Mouse (Mus musculus) lung, postnatal 36 days (tissue): ENCODE results near the gene Elovl6.

Experiments
- DNase-seq: peaks from one replicate; pipeline ENCODE4 v3.0.0; 2022; ENCODE audit warnings: mixed read lengths

Elovl6 gene

GRCm38 (mm10) chr3:129543376-129543775, 11.2 kb downstream of the Elovl6 start:
- no peak for DNase-seq

DNA sequence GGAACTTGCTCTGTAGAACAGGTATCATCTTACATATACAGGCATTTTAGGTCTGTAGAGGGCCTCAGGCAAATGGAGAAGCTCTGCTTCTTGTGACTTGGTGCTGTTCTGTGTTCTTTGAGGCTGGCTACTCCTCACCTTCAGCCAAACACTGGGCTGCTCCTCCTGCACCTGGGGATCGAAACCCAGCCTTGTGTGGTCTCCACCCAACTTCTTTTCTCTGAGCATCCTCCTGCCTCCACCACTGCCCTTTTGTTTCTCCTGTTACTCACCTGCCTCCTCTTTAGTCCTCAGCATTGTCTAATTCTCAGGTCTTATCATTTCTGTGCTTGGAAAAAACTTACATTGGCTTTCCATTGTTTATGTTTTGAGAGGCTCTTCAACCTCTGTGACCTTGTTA, 12.1 kb downstream of the Elovl6 start:
- DNase-seq: no peak

- no peak for DNase-seq
Measured at GRCm38 (mm10) chr3:129545228-129545627, 13.1 kb downstream of the Elovl6 start.

- DNase-seq: no peak
Measured at GRCm38 (mm10) chr3:129545801-129546200, 13.6 kb downstream of the Elovl6 start.

- DNase-seq: no peak
Measured at GRCm38 (mm10) chr3:129547837-129548435, 15.8 kb downstream of the Elovl6 start.

DNA sequence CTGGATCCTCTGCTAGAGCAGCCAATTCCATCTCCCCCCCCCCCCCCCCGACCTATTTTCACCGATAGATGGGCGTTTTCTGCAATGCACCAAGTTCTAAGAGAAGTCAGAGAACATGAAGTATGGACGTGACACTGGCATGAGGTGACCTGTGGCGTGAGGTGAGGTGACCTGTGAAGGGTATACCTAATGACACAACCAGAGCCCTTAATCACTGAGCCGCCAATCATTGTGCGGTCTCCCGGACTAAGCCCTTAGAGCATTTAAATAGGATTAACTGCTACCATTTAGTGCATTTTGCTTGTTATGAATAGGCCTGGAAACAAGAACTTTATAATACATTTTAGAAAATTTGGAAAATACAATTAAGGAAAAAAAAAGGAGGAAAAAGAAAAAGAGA, 16.6 kb downstream of the Elovl6 start:
- DNase-seq: no peak

DNA sequence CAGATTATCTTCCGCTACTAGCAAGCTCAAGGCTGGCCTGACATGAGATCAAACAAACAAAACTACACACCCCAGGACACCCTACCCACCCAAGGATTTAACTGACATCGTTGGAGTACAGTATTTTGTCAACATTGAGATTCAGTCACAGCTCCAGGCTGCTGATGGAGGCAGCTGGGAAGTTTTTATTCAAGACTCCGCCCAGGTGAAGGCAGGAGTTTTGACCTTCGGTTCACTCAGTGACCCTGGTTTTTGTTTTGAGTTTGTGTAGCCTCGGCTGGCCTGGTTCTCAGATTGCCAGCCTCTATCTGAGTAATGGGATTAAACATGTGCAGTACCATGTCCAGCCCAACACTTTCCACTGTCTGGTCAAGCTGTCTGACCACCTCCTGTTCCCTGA, 17.4 kb downstream of the Elovl6 start:
- DNase-seq: no peak

- DNase-seq: no peak
Measured at GRCm38 (mm10) chr3:129551581-129552290, 19.6 kb downstream of the Elovl6 start.

DNA sequence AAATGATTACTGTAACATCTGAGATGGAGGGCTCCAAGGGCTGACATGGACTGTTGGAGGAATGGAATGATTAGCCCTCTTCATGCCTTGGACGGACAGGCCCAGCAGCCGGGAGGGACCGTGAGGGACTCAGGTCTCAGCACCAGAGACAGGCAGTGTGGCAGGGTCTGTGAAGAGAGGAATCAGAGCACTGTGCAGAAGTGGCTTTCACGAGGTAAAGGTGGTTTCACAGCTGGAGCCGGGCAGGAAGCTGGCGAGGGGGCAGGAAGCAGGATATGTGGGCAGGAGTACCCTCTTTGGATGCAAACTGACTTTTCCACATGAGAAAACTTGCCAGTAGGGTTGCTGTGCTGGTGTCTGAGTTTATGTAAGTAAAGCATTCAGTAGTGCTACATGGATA, 20.2 kb downstream of the Elovl6 start:
- no peak for DNase-seq

DNA sequence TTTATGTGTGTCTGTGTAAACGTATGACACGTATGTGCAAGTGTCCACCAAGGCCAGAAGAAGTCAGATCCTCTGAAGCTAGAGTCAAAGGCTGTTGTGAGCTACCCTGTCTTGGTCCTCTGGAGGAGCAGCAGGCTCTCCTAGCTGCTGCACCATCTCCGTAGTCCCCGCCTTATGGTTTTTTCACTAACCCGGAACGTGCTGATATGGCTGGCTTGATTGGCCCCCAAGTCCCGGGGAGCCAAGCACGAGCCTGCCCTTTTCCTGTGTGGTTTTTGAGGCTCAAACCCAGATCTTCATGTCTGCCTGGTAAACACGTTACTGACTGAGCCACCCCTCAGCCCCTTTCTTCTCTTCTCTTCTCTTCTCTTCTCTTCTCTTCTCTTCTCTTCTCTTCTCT, 21.0 kb downstream of the Elovl6 start:
- peak; percentile 42 for DNase-seq

DNA sequence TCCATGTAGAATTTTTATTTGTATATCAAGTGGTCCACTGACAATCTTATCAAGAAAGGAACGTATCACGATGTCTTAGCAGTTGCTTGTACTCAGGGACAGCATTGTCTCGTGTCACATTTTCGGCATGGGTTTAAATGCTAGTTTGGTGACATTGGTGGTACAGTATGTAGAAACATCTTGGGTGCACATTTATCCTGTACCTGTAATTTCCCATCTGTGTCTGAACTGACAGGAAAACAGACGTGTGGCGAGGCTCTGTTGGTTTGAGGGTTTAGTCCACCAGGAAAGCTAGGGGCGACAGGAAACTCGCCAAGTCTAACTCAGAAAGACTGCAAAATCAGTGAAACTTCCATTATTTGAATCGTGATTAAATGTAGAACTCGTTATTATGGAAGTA, 21.5 kb downstream of the Elovl6 start:
- DNase-seq: no peak

DNA sequence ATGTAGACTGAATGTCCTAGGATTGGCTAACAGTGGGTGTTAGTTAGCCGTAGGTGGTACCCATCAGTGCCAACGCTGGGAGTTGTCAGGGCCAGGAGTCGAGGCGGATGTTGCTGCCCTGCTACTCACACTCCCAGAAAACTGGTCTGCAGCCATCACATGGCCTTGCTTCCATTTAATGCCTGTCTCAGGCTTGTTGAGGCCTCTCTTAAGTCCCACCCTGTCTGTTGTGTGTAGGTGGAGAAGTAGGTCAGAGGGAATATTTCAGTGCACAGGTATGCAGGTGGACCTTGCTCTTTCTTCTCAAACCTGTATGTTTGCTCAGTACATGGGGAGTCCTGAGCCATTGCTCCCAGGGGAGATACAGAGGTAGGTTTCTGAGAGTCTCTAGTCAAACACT, 22.3 kb downstream of the Elovl6 start:
- no peak for DNase-seq

GRCm38 (mm10) chr3:129557048-129557447, 24.9 kb downstream of the Elovl6 start:
- no peak for DNase-seq

DNA sequence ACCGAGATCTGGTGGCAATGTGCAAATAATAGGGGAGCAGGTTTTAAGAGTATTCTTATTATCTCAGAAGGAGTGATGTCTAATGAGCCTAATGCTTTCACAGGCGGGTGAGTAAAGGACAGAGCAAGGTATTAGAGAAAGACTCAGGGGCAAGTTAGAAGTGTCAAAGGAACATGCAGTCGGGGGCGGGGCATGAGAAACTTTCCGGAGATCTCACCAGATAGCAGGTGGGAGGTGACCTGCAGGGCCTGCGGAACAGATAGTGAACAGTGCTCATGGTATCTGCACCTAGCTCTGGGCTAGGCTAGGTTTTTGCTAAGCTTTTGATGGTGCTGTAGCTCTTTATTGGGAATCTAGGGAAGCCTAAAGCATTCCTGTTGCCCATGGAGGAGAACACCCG, 25.4 kb downstream of the Elovl6 start:
- no peak for DNase-seq

DNA sequence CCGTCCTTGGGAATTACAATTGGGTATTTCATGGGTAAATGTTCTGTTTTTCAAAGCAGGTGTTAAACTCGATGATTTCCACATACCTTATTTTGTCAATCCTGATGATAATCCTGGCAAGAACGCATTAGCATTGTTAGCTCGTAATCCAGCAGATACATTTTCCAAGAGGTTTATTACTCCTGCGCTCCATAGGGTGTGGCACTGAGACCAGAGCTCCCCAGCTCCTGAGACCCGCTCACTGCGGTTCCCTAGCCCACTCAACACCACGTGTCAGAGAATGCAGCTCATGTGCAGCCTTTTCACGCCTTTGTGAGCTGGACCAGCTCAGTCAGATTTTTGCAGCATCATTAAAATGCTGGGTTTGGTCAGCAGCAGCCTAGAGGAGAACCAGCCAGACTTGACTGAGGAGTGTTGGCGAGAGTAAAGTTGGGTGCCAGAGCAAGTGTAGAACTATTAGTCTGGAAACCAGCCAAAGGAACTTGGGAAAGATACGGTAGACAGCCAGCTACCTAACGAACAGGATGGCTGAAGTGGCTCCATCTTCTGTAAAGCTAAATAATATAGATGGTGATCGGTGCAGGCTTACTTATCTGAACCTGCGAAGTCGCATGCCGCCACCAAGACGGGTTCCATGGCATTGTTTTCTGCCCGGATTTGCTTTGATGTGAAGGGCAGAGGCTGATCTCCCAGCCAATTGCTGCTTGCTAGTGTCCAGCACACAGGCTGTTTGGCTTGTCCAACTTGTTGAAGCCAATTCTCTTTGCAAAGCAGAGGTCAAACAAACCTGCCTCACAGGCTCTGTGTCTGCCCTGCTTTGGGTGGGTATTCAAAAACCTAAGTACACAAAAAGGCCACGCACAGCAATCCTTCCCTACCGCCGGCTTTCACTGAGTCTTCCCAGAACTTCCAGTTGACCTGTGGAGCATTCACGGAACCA, 26.1 kb downstream of the Elovl6 start:
- DNase-seq: no peak

GRCm38 (mm10) chr3:129560068-129560467, 27.9 kb downstream of the Elovl6 start:
- no peak for DNase-seq

GRCm38 (mm10) chr3:129561011-129561410, 28.9 kb downstream of the Elovl6 start:
- DNase-seq: no peak

- DNase-seq: no peak
Measured at GRCm38 (mm10) chr3:129561853-129562252, 29.7 kb downstream of the Elovl6 start.

- no peak for DNase-seq
Measured at GRCm38 (mm10) chr3:129562411-129562810, 30.3 kb downstream of the Elovl6 start.

- DNase-seq: no peak
Measured at GRCm38 (mm10) chr3:129563807-129564206, 31.7 kb downstream of the Elovl6 start.

- no peak for DNase-seq
Measured at GRCm38 (mm10) chr3:129564852-129565251, 32.7 kb downstream of the Elovl6 start.

DNA sequence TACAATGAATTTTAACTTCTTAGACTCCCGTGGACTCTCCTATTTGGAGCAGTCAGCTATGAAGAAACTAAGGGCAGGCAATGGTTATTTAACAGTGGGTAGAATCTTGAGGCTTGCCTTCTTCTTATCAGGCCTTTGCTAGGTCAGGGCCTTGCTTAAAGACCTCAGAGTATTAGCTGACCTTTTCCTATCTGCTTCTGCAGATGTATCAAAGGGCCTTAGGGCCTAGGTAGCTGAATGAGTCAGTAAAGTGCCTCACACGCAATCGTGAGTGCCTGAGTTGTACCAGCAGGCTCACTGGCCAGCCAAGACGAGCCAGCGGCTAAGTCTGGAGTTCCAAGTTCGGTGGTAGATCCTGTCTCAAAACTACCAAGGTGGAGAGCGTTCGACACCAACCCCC, 33.3 kb downstream of the Elovl6 start:
- DNase-seq: no peak

DNA sequence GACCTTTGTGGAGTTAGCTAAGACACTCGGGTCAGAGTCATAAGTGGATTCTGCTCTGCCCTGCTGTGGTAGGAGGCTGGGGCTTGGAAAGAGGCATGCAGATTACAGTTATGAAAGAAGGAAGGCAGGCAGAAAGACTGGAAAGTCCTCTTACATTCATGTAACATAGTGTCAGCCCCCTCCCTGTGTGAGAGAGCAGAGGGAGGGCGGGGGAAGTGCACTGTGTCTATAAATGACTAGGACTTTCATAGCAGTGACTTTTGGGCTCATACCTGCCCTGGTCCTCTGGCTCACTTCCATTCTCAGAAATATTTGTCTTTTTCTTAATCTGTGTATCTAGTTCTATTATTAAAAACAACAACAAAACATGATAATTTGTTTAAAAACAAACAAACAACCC, 33.9 kb downstream of the Elovl6 start:
- no peak for DNase-seq

DNA sequence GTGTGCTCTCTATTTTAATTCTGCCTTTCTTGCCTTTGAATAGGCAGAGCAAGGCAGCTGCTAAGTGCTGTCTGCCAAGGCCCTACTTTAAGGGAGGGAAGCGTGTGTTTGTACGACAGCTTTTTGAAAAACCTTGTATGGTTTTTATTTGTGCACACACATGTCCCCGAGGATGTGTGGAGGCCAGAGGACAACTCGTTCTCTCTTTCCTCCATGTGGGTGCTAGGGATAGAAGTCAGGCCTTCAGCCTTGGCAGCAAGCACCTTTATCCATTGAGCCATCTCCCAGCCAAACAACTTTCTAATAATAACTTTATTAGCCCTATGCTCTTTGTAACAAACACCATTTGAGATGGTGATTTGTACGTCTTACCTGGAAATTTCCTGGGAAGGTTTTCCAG, 34.7 kb downstream of the Elovl6 start:
- peak; percentile 24 for DNase-seq
